Mouse (Mus musculus) megakaryocyte progenitor cell, adult 5-6 weeks (primary cell): Measurements from ENCODE around the gene Rhbdl1. TPM values are rescaled to one million over a fixed set of nuclear protein-coding genes. Genes with fewer than 3 reads are reported as not detected.
"Not testable (repeated sequence)": the region's sequence is repeated elsewhere in the genome, so short reads cannot be mapped to it uniquely, and the experiment has no call there.

Source experiments
- ATAC-seq: replicated peaks from 2 replicates; pipeline ENCODE4 v1.8.0; 2016; ENCODE audit warnings: mild to moderate bottlenecking, moderate TSS enrichment, inconsistent platforms; ENCODE audit not compliant: poor library complexity
- total RNA-seq, 2 experiments: library from RNA; stranded (forward) in 1 of 2; stranded (reverse) in 1 of 2; fragments of 157-497, 149-512 nt in 1 of 2; fragments of 200-1000 nt in 1 of 2; gene quantifications; 2 replicates each; pipeline versions ENCODE4 v1.2.3 to v1.2.4; 2015 to 2017

The Rhbdl1 gene
- total RNA-seq, 2 experiments from 2014 or later = 1.1 TPM; not detected in 1

GRCm38 (mm10) chr17:25873405-25874147 lies 36.5 kb upstream of the Rhbdl1 start:
- ATAC-seq = no peak

- ATAC-seq = no peak
Measured at GRCm38 (mm10) chr17:25872676-25873075, 35.6 kb upstream of the Rhbdl1 start.

GRCm38 (mm10) chr17:25871566-25871965 lies 34.5 kb upstream of the Rhbdl1 start:
- not testable (repeated sequence) for ATAC-seq

GRCm38 (mm10) chr17:25869954-25870353 lies 32.9 kb upstream of the Rhbdl1 start:
- ATAC-seq = no peak

GRCm38 (mm10) chr17:25869498-25869897 lies 32.4 kb upstream of the Rhbdl1 start:
- ATAC-seq = no peak

- ATAC-seq = peak; percentile 85
Measured at GRCm38 (mm10) chr17:25868601-25869191, 31.6 kb upstream of the Rhbdl1 start, which contains the start of gene Mcrip2. Gene Mcrip2, minus strand, starts transcription at chr17:25868764.

GRCm38 (mm10) chr17:25867836-25868600 lies 30.9 kb upstream of the Rhbdl1 start:
- ATAC-seq = peak; percentile 46

GRCm38 (mm10) chr17:25867509-25867835 lies 30.4 kb upstream of the Rhbdl1 start:
- ATAC-seq = peak; percentile 66

GRCm38 (mm10) chr17:25866172-25866571 lies 29.1 kb upstream of the Rhbdl1 start:
- ATAC-seq = no peak

- no peak for ATAC-seq
Measured at GRCm38 (mm10) chr17:25865288-25865687, 28.2 kb upstream of the Rhbdl1 start.

GRCm38 (mm10) chr17:25864311-25864710 lies 27.2 kb upstream of the Rhbdl1 start:
- no peak for ATAC-seq

- ATAC-seq = no peak
Measured at GRCm38 (mm10) chr17:25863681-25864080, 26.6 kb upstream of the Rhbdl1 start.

GRCm38 (mm10) chr17:25861704-25862612 lies 24.9 kb upstream of the Rhbdl1 start:
- ATAC-seq = no peak

- peak; percentile 96 for ATAC-seq
Measured at GRCm38 (mm10) chr17:25860832-25861703, 24.0 kb upstream of the Rhbdl1 start, which contains the start of gene Wdr90. Gene Wdr90, minus strand, starts transcription at chr17:25861501.

- ATAC-seq = no peak
Measured at GRCm38 (mm10) chr17:25860229-25860628, 23.1 kb upstream of the Rhbdl1 start.

GRCm38 (mm10) chr17:25844396-25844901 lies 7.4 kb upstream of the Rhbdl1 start, which contains the start of gene Rhot2:
Gene Rhot2, minus strand, starts transcription at chr17:25844851.
- ATAC-seq = peak; percentile 97

GRCm38 (mm10) chr17:25843636-25844395 lies 6.7 kb upstream of the Rhbdl1 start:
- peak; percentile 8; the same call in 1 of the 2 replicates for ATAC-seq

GRCm38 (mm10) chr17:25843122-25843521 lies 6.0 kb upstream of the Rhbdl1 start:
- ATAC-seq = no peak

GRCm38 (mm10) chr17:25842509-25842908 lies 5.4 kb upstream of the Rhbdl1 start:
- no peak for ATAC-seq
